In the genomic region with DNA sequence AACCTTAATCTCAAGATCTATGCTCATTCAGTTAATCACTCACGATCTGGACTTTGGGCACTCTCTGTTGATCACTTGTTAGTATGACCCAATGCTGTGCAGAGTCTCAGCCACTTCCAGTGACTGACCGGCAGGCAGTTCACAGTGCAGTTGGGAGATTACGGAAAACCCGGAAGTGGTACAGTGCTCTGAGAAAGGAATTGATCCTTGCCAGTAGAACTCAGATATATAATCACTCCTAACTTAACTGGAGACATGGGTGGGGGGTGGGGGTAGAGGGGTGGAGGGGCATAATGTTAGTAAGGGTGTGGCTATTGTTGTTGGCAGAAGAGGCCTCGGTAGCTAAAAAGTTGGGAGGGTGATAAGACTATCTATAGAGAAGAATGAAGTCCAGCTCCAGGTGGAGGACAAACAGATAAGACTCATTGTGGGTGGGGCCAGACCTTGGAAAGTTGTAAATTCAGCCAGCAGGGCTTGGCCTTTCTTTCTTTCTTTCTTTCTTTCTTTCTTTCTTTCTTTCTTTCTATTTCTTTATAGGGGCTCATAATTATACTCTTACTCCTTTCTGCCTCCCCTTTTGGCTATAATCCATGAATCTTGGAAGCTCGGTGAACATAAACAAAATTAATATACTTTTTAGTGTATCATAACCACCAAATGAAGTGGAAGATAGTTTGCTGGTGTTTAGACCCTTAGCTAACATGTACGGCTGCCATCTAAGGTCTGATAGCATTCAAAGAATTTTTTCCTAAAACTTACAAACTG, we compare ENCODE assay signal across 12 mouse cellular contexts. TPM values are rescaled to one million over a fixed set of nuclear protein-coding genes. Genes with fewer than 3 reads are reported as not detected.
DNase-seq lines count a peak whose midpoint lies in the region; ATAC-seq and TF ChIP-seq lines count a peak whose summit lies in the region.
"Had no signal": no experiment of that assay in that cellular context is flagged by ENCODE, and none has a peak within 500 bp of the region (broad histone marks: within the 10 kb centered on the region; RNA-seq: fewer than 3 reads in every experiment).

No protein-coding gene starts in this region.

- no peak for ATAC-seq in kidney, embryonic 14.5 days (ENCODE audit: low FRiP score, low TSS enrichment)
- 0 out of 2 replicates have a peak, but pooled peaks have one; percentile 38 for ATAC-seq in erythroblast, adult 5-6 weeks (replicated peaks; ENCODE audit: low FRiP score, poor library complexity, severe bottlenecking)
- ATAC-seq in liver, embryonic 11.5 days (replicated peaks; ENCODE audit: low FRiP score) = peak; percentile 72
- peak; percentile 81 for ATAC-seq in stomach, embryonic 16.5 days (ENCODE audit: insufficient read depth, low FRiP score)
- ATAC-seq: forebrain, postnatal 0 days; inflammation-experienced regulatory T-cells, adult 6 months had no signal

- peak; percentile 88 for DNase-seq in kidney, adult 9 months
- no peak for DNase-seq in liver, embryonic 11.5 days (ENCODE audit: low spot score)
- DNase-seq in left cerebral cortex, adult 2 months (ENCODE audit: extremely low spot score in 1 of 2, low spot score in 2 of 2) = no peak
- no peak for DNase-seq in frontal cortex, postnatal 10 days (ENCODE audit: low spot score in 2 of 2)
- DNase-seq: cerebellum, adult 11-12 months; forebrain, postnatal 0 days; lung, postnatal 4 days; right cerebral cortex, adult 18-20 months had no signal

- H3K9me3 ChIP-seq in kidney, embryonic 14.5 days (ENCODE audit: control insufficient read depth, low read length) = no peaks in the 10 kb centered on the region
- H3K9me3 ChIP-seq in liver, embryonic 11.5 days (ENCODE audit: control insufficient read depth, low read length) = no peaks in the 10 kb centered on the region
- H3K9me3 ChIP-seq in stomach, embryonic 16.5 days (replicated peaks; ENCODE audit: control insufficient read depth, low read length) = no peaks in the 10 kb centered on the region

- H3K9ac ChIP-seq in kidney, embryonic 14.5 days (ENCODE audit: low read depth, low read length) = no peak overlapping the region
- peak overlapping the region; percentile 53 for H3K9ac ChIP-seq in liver, embryonic 11.5 days (ENCODE audit: low read depth, low read length)
- H3K9ac ChIP-seq in stomach, embryonic 16.5 days (ENCODE audit: low read length) = no peak overlapping the region
- H3K9ac ChIP-seq: forebrain, postnatal 0 days had no signal

- H3K27me3 ChIP-seq in kidney, embryonic 14.5 days (ENCODE audit: control insufficient read depth, insufficient read depth, low read length) = no peaks in the 10 kb centered on the region
- no peaks in the 10 kb centered on the region for H3K27me3 ChIP-seq in liver, embryonic 11.5 days (replicated peaks; ENCODE audit: control insufficient read depth, insufficient read depth, low read length)
- H3K27me3 ChIP-seq in stomach, embryonic 16.5 days (ENCODE audit: control insufficient read depth, insufficient read depth, low read length) = no peaks in the 10 kb centered on the region

- H3K4me1 ChIP-seq in kidney, embryonic 14.5 days (ENCODE audit: control insufficient read depth, insufficient read depth, low read length) = no peaks in the 10 kb centered on the region
- H3K4me1 ChIP-seq in liver, embryonic 11.5 days (replicated peaks; ENCODE audit: control insufficient read depth, insufficient read depth, low read length) = peaks cover 34% of the 10 kb centered on the region
- H3K4me1 ChIP-seq in stomach, embryonic 16.5 days (ENCODE audit: control insufficient read depth, insufficient read depth, low read length) = no peaks in the 10 kb centered on the region

- H3K27ac ChIP-seq in kidney, embryonic 14.5 days (ENCODE audit: low read depth, low read length) = no peak overlapping the region
- H3K27ac ChIP-seq in liver, embryonic 11.5 days (ENCODE audit: low read depth, low read length) = peak overlapping the region; percentile 96
- peak overlapping the region; percentile 55 for H3K27ac ChIP-seq in stomach, embryonic 16.5 days (ENCODE audit: low read length)
- no peak overlapping the region for H3K27ac ChIP-seq in left cerebral cortex, adult 2 months

- H3K36me3 ChIP-seq in kidney, embryonic 14.5 days (ENCODE audit: control insufficient read depth, insufficient read depth, low read length) = no peaks in the 10 kb centered on the region
- no peaks in the 10 kb centered on the region for H3K36me3 ChIP-seq in liver, embryonic 11.5 days (ENCODE audit: control insufficient read depth, insufficient read depth, low read length)
- H3K36me3 ChIP-seq in stomach, embryonic 16.5 days (ENCODE audit: control insufficient read depth, insufficient read depth, low read length) = no peaks in the 10 kb centered on the region

- H3K4me2 ChIP-seq in kidney, embryonic 14.5 days (replicated peaks; ENCODE audit: low read depth, low read length) = no peak overlapping the region
- H3K4me2 ChIP-seq in liver, embryonic 11.5 days = peak overlapping the region; percentile 59
- H3K4me2 ChIP-seq in stomach, embryonic 16.5 days (ENCODE audit: low read depth, low read length) = no peak overlapping the region

- intact Hi-C loops in left cerebral cortex, adult 2 months (cut with DNase I) = loop anchor here (5.0 kb wide), 1 partner anchor 52 kb away; no protein-coding TSS in a partner anchor

- WGBS in kidney, embryonic 14.5 days = 84% methylated on average over 7 of the region's 7 CpGs
- 38% methylated on average over 7 of the region's 7 CpGs for WGBS in liver, embryonic 11.5 days
- 55% methylated on average over 7 of the region's 7 CpGs for WGBS in stomach, embryonic 16.5 days

- no peak overlapping the region for H3K4me3 ChIP-seq in kidney, embryonic 14.5 days (ENCODE audit: low read length)
- 0 out of 2 replicates have a peak overlapping the region, but pooled peaks have one; percentile 18 for H3K4me3 ChIP-seq in liver, embryonic 11.5 days (ENCODE audit: low read depth, low read length)
- no peak overlapping the region for H3K4me3 ChIP-seq in stomach, embryonic 16.5 days (replicated peaks; ENCODE audit: low read length)
- no peak overlapping the region for H3K4me3 ChIP-seq in left cerebral cortex, adult 2 months

- TF ChIP-seq CTCF in left cerebral cortex, adult 2 months (IDR thresholded peaks at IDR 0.05) = no peak

RNA-seq across cellular contexts. Expression of gene Ugcg, which starts 55.9 kb away (rescaled TPM):
- 12.7 and 16.0 TPM in 2 replicates for polyA plus RNA-seq in kidney, embryonic 14.5 days (2014; fragmentation: Nextera tagmentation; extraction: Ambion mirVana)
- total RNA-seq in erythroblast, adult 5-6 weeks (2015; ENCODE audit: low replicate concordance) = 33.2 and 33.4 TPM in 2 replicates
- 20.6 and 37.6 TPM in 2 replicates for total RNA-seq in erythroblast, adult 5-6 weeks (2017; ENCODE audit: low replicate concordance)
- 25.9 and 26.1 TPM in 2 replicates for polyA plus RNA-seq in liver, embryonic 11.5 days (2014; fragmentation: Nextera tagmentation; extraction: Ambion mirVana)
- 8.9 and 9.7 TPM in 2 replicates for polyA plus RNA-seq in stomach, embryonic 16.5 days (2015; fragmentation: Nextera tagmentation; extraction: Ambion mirVana)
- 10 to 100 TPM; 79.8 to 90.3 TPM for total RNA-seq in left cerebral cortex, adult 2 months (2021)

Comparison
In these comparisons a context has a peak if more than half of its experiments do, and no peak if none do; other contexts are left out.
1. H3K27ac ChIP-seq: peak in liver, embryonic 11.5 days (single experiment) and stomach, embryonic 16.5 days (single experiment); none in kidney, embryonic 14.5 days (single experiment) and left cerebral cortex, adult 2 months (single experiment).